Mouse (Mus musculus): Measurements from ENCODE around the gene Plekhm3. TPM values are rescaled to one million over a fixed set of nuclear protein-coding genes. Genes with fewer than 3 reads are reported as not detected.

Plekhm3 gene
- polyA plus RNA-seq, 1 experiment from 2014 or later: 9.5 TPM

DNA sequence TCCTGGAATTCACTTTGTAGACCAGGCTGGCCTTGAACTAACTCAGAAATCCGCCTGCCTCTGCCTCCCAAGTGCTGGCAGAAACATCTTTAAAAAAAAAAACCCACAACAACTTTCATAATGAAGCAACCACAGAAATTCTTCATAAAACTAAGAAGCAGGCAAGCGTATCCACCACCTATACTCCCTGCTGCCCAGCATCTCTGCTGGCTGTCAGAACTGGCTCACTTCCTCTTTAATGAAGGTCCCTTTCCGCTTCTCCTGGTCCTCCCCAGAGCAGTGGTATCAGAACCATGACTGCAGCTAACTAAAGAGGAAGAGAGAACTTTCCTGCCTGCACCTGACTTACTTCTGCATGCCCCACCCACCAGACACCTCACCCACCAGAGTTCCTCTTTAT, 31.0 kb downstream of the Plekhm3 start:
- Histone ChIP-seq H3K4me1 (peaks cover 6% of the 10 kb centered on the region; the same call in 1 of the 2 replicates), H3K9ac (no peak overlapping the region), H3K27me3 (no peaks in the 10 kb centered on the region), H3K27ac (no peak overlapping the region), H3K4me3 (no peak overlapping the region), H3K9me3 (no peaks in the 10 kb centered on the region), H3K4me2 (replicated peaks) (no peak overlapping the region), H3K36me3 (peaks cover 11% of the 10 kb centered on the region)
- no peak for ATAC-seq (ENCODE audit: low FRiP score, low read depth)
- 91% methylated on average over 3 of the region's 3 CpGs for WGBS

DNA sequence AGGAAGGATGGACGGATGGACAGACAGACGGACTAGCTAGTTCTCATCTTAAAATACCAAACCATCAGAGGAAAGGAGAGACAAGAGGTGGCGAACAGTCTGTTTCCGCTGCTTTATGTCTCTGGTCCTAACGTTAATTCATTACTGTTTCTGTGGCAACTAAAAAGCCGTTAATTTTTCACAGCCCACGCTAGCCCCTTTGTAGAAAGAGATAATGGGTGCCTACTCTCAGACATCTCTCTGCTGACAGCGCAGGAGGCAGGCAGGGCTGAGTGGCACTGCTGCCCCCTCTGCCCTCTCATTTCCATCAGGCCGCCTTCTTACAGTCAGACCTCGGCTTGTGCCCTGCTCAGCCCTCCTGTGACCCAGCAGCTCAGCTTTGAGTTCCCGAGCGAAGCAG, 32.3 kb downstream of the Plekhm3 start:
- no peaks in the 10 kb centered on the region for H3K27me3 ChIP-seq
- H3K27ac ChIP-seq: no peak overlapping the region
- H3K4me2 ChIP-seq (replicated peaks): no peak overlapping the region
- peaks cover 6% of the 10 kb centered on the region for H3K4me1 ChIP-seq
- 69% methylated on average over 12 of the region's 12 CpGs for WGBS
- peak overlapping the region; percentile 45 for H3K9ac ChIP-seq
- no peak overlapping the region for H3K4me3 ChIP-seq
- peaks cover 11% of the 10 kb centered on the region for H3K36me3 ChIP-seq
- no peaks in the 10 kb centered on the region for H3K9me3 ChIP-seq
- ATAC-seq (ENCODE audit: low FRiP score, low read depth): no peak

DNA sequence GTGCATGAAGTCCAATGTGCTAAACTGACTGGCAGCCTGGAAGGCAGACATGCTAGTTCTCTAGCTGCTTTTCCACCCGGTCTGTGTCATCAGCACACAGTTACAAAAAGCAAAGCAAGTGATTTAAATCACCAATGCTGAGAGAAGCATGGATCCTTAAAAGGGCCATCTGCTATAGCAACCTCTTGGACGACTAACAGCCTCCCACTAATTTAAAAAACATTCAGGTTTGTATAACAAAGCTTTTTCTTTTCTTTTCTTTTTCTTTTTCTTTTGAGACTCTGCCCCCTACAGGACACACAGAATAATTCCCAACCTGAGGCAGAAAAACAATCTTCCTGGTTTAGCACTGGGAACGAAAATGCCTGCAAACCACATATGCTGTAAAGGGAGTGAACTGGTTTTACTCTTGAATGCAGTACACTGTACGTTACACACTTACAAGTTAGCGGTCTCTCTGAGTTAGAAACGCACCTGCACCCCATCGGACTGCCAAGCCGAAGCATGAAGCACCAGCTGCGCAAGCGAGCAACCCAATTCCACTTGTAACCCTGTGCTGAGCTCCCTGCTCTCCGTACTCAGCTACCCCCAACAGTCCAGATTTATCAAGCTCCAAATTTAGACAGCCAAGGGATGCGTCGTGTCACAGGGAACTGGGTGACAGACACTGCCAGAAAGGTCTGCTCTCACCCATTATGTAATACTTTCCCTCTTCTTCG, 37.7 kb downstream of the Plekhm3 start:
- WGBS: 51% methylated on average over 14 of the region's 14 CpGs
- H3K9me3 ChIP-seq: no peaks in the 10 kb centered on the region

DNA sequence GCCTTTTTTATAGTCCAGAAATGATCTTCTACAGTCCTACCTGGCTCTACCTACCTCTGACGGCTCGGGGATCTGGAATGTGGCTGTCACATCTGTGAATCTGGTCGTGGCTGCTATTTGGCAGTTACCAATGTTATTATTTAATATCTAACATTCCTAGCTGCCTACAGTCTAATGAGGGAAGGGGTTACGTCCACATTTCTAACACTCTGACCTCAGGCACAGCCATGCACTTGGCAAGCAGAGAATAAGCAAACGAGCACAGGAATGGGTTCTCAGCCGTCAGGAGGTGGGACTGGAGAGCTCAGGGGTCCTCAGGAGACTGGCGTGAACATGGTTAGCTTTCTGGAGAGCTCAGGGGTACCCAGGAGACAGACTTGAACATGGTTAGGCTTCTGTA, 38.7 kb downstream of the Plekhm3 start:
- Histone ChIP-seq H3K9me3 (no peaks in the 10 kb centered on the region), H3K4me2 (replicated peaks) (no peak overlapping the region), H3K4me3 (no peak overlapping the region), H3K36me3 (peaks cover 11% of the 10 kb centered on the region), H3K27ac (no peak overlapping the region), H3K4me1 (peaks cover 30% of the 10 kb centered on the region), H3K9ac (no peak overlapping the region), H3K27me3 (no peaks in the 10 kb centered on the region)
- peak; percentile 24; the same call in 1 of the 2 replicates for ATAC-seq (ENCODE audit: low FRiP score, low read depth)
- 57% methylated on average over 7 of the region's 7 CpGs for WGBS

More for the DNA sequence above, 37.7 kb downstream of the Plekhm3 start:
- peaks cover 30% of the 10 kb centered on the region for H3K4me1 ChIP-seq
- ATAC-seq (ENCODE audit: low FRiP score, low read depth): peak; percentile 64; the same call in 1 of the 2 replicates
- H3K27ac ChIP-seq: 0 out of 2 replicates have a peak overlapping the region, but pooled peaks have one; percentile 29
- H3K9ac ChIP-seq: no peak overlapping the region
- no peak overlapping the region for H3K4me3 ChIP-seq
- H3K36me3 ChIP-seq: peaks cover 11% of the 10 kb centered on the region
- H3K27me3 ChIP-seq: no peaks in the 10 kb centered on the region
- no peak overlapping the region for H3K4me2 ChIP-seq (replicated peaks)

DNA sequence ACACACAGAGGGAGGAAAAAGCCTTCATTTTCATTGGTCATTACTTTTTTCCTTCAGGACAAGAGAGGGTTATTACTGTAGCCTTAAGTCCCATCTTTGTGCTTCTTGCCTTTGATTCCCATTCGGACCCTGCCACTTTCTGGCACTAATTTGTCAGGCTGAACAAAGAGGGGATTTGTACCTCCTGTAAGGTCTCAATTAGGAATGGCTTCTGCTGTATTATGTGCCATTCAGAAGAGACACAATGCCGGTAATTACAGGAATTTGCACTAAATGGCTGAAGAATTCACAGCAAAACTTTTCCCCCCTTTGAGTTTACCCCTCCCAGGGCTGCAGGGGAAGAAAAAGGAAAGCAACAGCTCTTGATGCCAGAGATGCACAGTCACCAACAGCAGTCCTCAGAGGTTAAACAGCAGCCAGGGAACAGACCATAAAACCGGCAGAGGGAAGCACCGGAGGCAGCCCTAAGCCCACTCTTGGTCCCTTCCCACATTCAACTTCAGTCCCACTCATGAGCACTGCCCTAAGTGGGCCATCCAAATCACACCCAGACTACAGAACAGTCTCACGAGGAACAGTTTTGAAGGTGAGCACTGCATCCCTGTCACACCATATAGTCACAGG, 39.6 kb downstream of the Plekhm3 start:
- no peak overlapping the region for H3K4me3 ChIP-seq
- H3K27ac ChIP-seq: no peak overlapping the region; the same call in 1 of the 2 replicates
- no peak overlapping the region for H3K9ac ChIP-seq
- H3K4me2 ChIP-seq (replicated peaks): no peak overlapping the region
- H3K27me3 ChIP-seq: no peaks in the 10 kb centered on the region
- H3K9me3 ChIP-seq: no peaks in the 10 kb centered on the region
- peaks cover 30% of the 10 kb centered on the region for H3K4me1 ChIP-seq
- H3K36me3 ChIP-seq: peaks cover 9% of the 10 kb centered on the region
- ATAC-seq (ENCODE audit: low FRiP score, low read depth): no peak
- WGBS: 27% methylated on average over 5 of the region's 5 CpGs

DNA sequence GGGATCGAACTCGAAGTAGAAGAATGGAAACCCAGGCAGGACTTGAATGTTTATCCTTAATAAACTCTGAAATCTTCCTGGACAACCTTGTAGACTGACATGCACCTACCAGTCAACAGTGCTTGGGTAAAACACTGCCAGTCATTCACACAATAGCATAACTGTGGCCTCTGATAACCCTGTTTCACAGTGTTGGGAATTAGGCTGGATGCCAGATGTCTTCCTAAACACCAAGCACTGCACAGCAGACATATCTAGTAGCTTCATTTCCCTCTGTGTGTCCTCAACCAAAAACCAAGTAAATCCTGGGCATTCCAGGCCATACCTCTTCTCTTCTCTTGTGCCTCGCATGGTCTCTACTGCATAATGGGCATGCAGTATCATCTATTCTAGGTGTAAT, 42.3 kb downstream of the Plekhm3 start:
- H3K9me3 ChIP-seq: no peaks in the 10 kb centered on the region
- H3K36me3 ChIP-seq: no peaks in the 10 kb centered on the region
- ATAC-seq (ENCODE audit: low FRiP score, low read depth): no peak
- H3K4me2 ChIP-seq (replicated peaks): no peak overlapping the region
- WGBS: 92% methylated on average over 3 of the region's 3 CpGs
- no peak overlapping the region for H3K4me3 ChIP-seq
- no peaks in the 10 kb centered on the region for H3K27me3 ChIP-seq
- H3K4me1 ChIP-seq: peaks cover 30% of the 10 kb centered on the region
- no peak overlapping the region for H3K9ac ChIP-seq
- H3K27ac ChIP-seq: no peak overlapping the region

DNA sequence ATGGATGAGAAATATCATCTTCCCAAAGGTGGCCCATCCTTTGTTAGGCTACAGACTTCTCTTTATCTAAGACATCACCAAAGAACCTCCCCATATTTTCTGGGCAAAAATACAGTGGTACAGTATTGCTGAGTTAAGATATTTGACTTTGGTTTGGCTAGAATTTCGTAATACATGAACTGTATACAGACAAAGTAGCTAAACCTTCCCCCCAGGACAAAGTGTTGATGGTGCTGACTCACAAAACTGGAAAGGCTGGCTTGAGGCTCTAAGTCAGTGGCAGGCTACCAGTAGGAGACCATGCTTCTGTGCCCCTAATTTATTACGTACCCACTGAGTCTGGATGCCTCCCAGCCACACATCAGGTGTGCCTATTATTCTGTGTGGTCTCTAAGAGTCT, 48.9 kb downstream of the Plekhm3 start:
- WGBS: 61% methylated on average over 2 of the region's 2 CpGs
- Histone ChIP-seq H3K4me3 (no peak overlapping the region), H3K4me2 (replicated peaks) (no peak overlapping the region), H3K9ac (no peak overlapping the region), H3K9me3 (no peaks in the 10 kb centered on the region), H3K4me1 (no peaks in the 10 kb centered on the region), H3K36me3 (no peaks in the 10 kb centered on the region), H3K27me3 (no peaks in the 10 kb centered on the region), H3K27ac (no peak overlapping the region)
- no peak for ATAC-seq (ENCODE audit: low FRiP score, low read depth)

DNA sequence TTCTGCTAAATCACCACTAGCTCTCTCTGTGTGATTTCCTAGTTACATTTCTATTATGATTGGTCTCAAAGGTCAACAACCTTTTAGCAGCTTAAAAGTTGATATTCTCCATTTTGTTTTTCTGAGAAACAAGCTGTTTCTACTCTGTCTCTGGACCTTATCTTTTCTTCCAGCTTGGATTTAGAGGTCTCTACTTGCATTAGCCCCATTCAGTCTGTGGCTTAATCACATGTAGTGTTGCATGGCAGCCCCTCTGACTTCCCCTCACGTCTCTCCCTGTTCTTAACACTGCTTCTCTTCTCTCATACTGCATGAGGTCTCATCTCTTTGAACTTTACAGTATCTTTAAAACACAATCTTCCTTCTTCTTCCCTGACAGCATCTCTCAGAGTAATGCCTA, 50.4 kb downstream of the Plekhm3 start:
- H3K9ac ChIP-seq: no peak overlapping the region
- no peaks in the 10 kb centered on the region for H3K27me3 ChIP-seq
- H3K9me3 ChIP-seq: no peaks in the 10 kb centered on the region
- no peaks in the 10 kb centered on the region for H3K36me3 ChIP-seq
- ATAC-seq (ENCODE audit: low FRiP score, low read depth): no peak
- no peaks in the 10 kb centered on the region for H3K4me1 ChIP-seq
- H3K27ac ChIP-seq: no peak overlapping the region
- no peak overlapping the region for H3K4me2 ChIP-seq (replicated peaks)
- no peak overlapping the region for H3K4me3 ChIP-seq
- WGBS: 77% methylated on average over 1 of the region's 1 CpGs

DNA sequence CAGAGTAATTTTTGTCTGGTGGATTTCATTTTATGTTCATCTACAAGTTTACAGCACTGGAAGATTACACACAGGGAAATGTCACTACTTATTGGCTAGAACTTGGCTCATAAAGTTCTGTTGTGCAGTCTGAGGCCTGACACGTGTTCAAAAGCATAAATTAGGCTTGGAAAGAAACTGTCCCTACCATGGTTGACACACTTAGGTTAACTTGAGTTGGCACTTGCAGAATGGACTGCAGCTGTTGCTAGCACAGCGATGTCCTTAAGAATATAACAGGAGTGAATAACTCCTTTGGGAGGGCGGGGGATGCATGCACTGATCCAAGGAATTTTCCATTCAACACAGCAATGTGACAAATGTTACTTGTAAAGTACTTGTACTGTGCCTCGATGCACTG, 53.2 kb downstream of the Plekhm3 start:
- Histone ChIP-seq H3K4me3 (no peak overlapping the region), H3K4me2 (replicated peaks) (no peak overlapping the region), H3K27ac (no peak overlapping the region), H3K9me3 (no peaks in the 10 kb centered on the region), H3K36me3 (no peaks in the 10 kb centered on the region), H3K4me1 (no peaks in the 10 kb centered on the region), H3K9ac (no peak overlapping the region), H3K27me3 (no peaks in the 10 kb centered on the region)
- no peak for ATAC-seq (ENCODE audit: low FRiP score, low read depth)
- 74% methylated on average over 4 of the region's 4 CpGs for WGBS

DNA sequence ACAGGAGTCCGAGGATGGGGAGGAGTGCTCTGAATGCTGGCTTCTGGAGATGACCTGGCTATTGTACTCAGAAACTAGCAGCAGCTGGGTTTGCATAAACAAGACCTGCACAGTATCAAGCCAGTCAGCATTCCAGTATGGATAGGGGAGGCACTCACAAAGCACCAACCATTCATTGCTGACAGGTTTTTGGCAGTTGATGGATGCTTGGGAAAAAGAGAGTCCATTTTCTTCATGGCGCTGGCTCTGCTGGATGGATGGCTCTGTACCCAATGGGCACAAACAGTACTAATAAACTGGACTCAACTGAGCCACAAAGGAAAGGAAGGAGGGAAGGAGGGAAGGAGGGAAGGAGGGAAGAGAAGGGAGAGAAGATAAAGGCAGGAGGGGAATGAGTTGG, 53.8 kb downstream of the Plekhm3 start:
- H3K4me3 ChIP-seq: no peak overlapping the region
- no peaks in the 10 kb centered on the region for H3K4me1 ChIP-seq
- no peak for ATAC-seq (ENCODE audit: low FRiP score, low read depth)
- no peaks in the 10 kb centered on the region for H3K36me3 ChIP-seq
- H3K9ac ChIP-seq: no peak overlapping the region
- H3K4me2 ChIP-seq (replicated peaks): no peak overlapping the region
- H3K27ac ChIP-seq: no peak overlapping the region
- 81% methylated on average over 2 of the region's 2 CpGs for WGBS
- H3K27me3 ChIP-seq: no peaks in the 10 kb centered on the region
- no peaks in the 10 kb centered on the region for H3K9me3 ChIP-seq

DNA sequence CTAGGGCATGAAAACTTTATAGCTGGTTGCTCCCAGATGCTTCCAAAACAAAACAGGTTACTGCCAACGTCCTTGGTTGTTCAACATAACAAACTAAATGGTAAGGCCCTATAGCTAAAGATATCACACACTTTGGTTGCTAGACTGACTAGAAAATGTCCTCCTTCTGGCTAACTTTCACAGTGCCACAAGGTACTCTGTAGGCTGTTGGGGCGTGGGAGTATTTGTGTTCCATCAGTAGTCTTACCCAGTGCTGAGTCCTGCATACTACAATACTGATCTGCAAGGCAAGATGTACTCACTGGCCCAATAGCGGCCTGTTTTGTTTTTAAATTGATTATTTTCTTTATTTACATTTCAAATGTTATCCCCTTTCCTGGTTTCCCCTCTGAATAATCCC, 56.9 kb downstream of the Plekhm3 start:
- 88% methylated on average over 3 of the region's 3 CpGs for WGBS
- no peak overlapping the region for H3K27ac ChIP-seq
- H3K4me1 ChIP-seq: no peaks in the 10 kb centered on the region
- H3K27me3 ChIP-seq: no peaks in the 10 kb centered on the region
- no peaks in the 10 kb centered on the region for H3K9me3 ChIP-seq
- H3K4me2 ChIP-seq (replicated peaks): no peak overlapping the region
- ATAC-seq (ENCODE audit: low FRiP score, low read depth): no peak
- no peak overlapping the region for H3K4me3 ChIP-seq
- no peak overlapping the region for H3K9ac ChIP-seq
- no peaks in the 10 kb centered on the region for H3K36me3 ChIP-seq

DNA sequence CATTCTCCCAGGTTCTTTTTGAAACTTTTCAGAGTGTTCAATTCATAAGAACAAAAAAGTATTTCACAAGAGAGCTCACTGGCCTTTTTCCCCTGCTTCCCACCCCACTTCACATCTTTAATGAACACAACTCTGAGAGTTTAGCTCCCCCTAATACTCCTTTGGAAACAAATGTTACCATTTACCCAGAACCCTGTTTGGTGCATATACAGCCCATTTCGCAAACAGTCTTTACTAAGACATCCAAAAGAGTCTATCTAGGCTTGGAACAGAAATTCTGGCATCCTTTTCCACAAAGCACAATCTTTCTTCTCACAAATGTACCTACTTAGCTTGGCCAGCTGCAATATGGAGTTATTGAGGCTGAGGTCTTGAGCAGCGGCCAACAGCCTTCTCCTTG, 59.1 kb downstream of the Plekhm3 start:
- no peaks in the 10 kb centered on the region for H3K9me3 ChIP-seq
- H3K4me3 ChIP-seq: no peak overlapping the region
- WGBS: 96% methylated on average over 2 of the region's 2 CpGs
- ATAC-seq (ENCODE audit: low FRiP score, low read depth): no peak
- no peak overlapping the region for H3K27ac ChIP-seq
- no peak overlapping the region for H3K9ac ChIP-seq
- no peaks in the 10 kb centered on the region for H3K27me3 ChIP-seq
- no peaks in the 10 kb centered on the region for H3K36me3 ChIP-seq
- no peaks in the 10 kb centered on the region for H3K4me1 ChIP-seq
- H3K4me2 ChIP-seq (replicated peaks): no peak overlapping the region

DNA sequence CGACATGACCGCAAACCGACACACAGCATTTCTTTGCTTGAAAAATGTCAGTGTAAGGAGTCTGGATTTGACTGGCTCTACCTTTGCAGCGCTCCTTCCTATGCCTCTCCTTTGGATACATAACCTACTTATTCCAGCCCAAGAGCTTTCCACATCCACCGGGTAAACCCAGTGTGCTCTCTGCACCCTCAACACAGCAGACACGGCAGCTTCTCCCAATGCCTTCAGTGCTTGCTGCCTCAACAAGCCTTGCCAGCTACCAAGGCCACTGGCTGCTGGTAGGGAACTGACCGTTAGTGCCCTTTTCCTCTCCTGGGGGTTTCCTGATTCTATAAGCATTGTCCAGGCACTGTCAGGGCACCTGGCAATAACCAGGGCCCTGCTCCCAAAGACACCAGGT, 62.8 kb downstream of the Plekhm3 start:
- Histone ChIP-seq H3K27me3 (no peaks in the 10 kb centered on the region), H3K4me2 (replicated peaks) (no peak overlapping the region), H3K36me3 (peaks cover 5% of the 10 kb centered on the region; the same call in 1 of the 2 replicates), H3K4me1 (no peaks in the 10 kb centered on the region), H3K9ac (no peak overlapping the region), H3K27ac (no peak overlapping the region), H3K9me3 (no peaks in the 10 kb centered on the region), H3K4me3 (no peak overlapping the region)
- 88% methylated on average over 7 of the region's 7 CpGs for WGBS
- ATAC-seq (ENCODE audit: low FRiP score, low read depth): no peak
